Mouse (Mus musculus) CH12F3 (cell line): ENCODE data around the gene Rnf224.

Experiments
- in situ Hi-C: fragments of 300-500 bp; cut with MboI; formaldehyde crosslinking; loops from 2 replicates; pipeline ENCODE4 v1.14.3; 2020; ENCODE audit warnings: low sequenced_read_pairs

Rnf224 gene

GRCm38 (mm10) chr2:25196172-25196954 is 40.2 kb downstream of the Rnf224 start, which contains the start of gene Tor4a:
TSS of gene Tor4a (minus strand) at chr2:25196886.
- in situ Hi-C loops, result no loop called here

GRCm38 (mm10) chr2:25195211-25196156 is 41.1 kb downstream of the Rnf224 start:
- in situ Hi-C loops, result no loop called here

GRCm38 (mm10) chr2:25194486-25195171 is 42.0 kb downstream of the Rnf224 start:
- in situ Hi-C loops, result no loop called here

- in situ Hi-C loops, result no loop called here
Observed at GRCm38 (mm10) chr2:25194006-25194405, 42.6 kb downstream of the Rnf224 start.

- in situ Hi-C loops, result no loop called here
Observed at GRCm38 (mm10) chr2:25193330-25193770, 43.2 kb downstream of the Rnf224 start.

- in situ Hi-C loops, result no loop called here
Observed at GRCm38 (mm10) chr2:25187841-25188240, 48.7 kb downstream of the Rnf224 start.

GRCm38 (mm10) chr2:25186575-25186930 is 50.0 kb downstream of the Rnf224 start:
- in situ Hi-C loops, result no loop called here

- in situ Hi-C loops, result no loop called here
Observed at GRCm38 (mm10) chr2:25185625-25186574, 50.7 kb downstream of the Rnf224 start.

- in situ Hi-C loops, result no loop called here
Observed at GRCm38 (mm10) chr2:25184496-25184895, 52.1 kb downstream of the Rnf224 start.
